Mouse (Mus musculus) cerebellum, postnatal 14 days (tissue): Measurements from ENCODE around the gene Disc1.
A peak's percentile ranks its signal among the peaks of the same experiment; 100 is the strongest.

ENCODE experiments used
- DNase-seq, 2 experiments: peaks; one replicate each; pipeline ENCODE4 v3.0.0; 2021; ENCODE audit warnings: mixed read lengths in 2 of 2

Gene Disc1

DNA sequence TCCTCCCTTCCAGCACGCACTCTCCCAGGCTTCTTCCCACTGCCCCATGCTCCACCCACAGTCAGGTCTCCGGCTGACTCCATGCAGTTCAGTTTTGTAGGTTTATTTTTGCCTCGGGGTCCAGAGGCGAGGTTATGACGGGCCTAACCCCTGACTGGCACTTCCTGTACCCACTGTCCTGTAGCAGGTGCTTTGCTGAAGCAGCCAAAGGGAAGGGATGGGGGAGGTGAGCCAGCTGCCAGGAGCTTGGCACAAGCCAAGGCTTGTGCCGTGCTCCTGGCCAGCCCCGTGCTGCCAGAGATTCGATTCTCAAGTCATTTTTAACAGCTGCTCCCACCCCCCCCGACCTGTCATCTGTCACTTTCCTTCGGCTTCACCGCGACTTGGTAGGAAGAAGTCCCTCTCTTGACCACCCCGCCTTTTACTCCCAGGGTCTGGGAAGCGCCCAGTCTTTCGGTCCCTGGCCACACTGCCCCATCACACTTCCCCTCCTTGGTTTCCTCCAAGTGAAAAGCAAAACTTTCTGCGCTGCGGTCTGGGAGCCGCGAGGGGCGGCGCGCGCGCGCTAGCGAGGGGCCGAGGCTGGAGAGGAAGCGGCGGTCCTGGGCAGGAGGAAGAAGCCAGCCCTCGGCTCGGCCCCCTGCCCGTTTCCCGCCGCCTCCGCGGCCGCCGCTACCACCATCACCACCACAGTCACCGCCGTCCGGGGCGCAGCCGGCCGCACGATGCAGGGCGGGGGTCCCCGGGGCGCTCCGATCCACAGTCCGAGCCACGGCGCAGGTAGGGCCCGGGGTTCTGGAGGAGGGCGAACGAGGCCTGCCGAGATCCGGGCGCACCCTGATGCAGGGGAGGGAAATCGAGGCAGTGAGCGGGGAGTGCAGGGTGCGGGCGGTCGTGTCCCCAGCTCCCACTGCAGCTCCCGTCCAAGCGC lies at the start of gene Disc1:
Gene Disc1, plus strand, starts transcription at position 691 of the 931 bp plus-strand sequence.
- peak; percentile 63 to 75 for DNase-seq

DNA sequence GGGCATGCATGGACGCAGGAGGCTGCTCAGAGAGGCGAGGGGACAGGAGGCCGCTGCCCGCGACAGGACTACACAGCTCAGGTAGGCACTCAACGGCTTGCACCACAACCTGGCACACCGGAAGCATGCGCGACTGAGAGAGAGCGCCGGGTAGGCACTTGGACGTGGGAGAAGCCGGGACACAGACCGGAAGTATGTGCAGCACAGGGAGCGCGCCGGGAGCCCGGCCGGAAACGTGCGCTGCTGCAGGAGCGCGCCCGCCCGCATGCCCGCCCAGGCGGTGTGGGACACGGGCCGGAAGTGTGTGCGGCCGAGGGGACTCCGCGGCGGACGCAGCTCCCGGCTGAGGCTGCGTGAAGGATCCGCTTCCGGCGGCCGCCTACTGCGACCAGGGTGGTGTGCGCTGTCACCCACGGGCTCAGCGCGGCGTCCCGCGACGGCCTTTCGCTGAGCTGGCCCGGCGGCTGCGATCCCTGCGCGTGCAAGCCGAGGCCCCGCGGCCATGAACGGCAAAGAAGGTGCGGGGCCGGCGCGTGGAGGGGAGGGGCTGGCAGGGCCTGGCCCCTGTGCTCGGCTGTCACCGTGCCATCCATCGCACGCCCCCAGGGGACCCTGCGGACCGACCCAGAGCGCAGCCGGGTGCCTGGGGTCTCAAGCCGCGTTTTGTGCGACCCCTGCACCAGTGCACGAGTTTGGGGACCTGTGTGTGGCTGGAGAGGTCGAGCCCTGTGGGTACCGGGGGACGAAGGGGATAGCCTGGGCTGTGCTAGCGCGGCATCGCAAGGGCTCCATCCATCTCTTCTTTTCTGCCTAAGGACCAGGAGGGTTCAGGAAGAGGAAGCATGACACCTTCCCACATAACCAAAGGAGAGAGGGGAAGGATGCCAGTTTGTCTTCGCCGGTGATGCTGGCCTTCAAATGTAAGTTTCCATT lies 41.0 kb upstream of the Disc1 start, which contains the start of gene Tsnax:
Gene Tsnax, plus strand, starts transcription at position 303 of the 933 bp plus-strand sequence.
- peak; percentile 92 to 94 for DNase-seq

DNA sequence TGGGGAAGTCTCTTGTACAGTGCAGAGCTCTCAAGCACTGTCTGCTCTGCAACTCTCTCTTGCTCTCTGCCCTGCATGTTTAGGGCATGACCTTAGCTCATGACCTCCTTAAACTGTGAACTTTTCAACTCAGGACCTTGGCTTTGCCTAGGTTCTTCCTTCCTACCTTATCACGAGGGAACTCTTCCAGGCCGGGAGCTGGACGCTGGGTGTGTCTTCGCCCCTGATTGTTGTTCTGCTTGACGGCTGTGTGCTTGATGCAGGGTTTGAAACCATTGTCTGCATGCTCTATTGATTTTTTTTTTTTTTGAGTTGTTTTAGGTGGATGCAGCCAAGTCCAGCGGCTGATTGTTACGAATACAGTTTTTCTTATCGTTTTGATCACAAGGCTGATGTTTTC lies 29.9 kb upstream of the Disc1 start:
- no peak for DNase-seq

DNA sequence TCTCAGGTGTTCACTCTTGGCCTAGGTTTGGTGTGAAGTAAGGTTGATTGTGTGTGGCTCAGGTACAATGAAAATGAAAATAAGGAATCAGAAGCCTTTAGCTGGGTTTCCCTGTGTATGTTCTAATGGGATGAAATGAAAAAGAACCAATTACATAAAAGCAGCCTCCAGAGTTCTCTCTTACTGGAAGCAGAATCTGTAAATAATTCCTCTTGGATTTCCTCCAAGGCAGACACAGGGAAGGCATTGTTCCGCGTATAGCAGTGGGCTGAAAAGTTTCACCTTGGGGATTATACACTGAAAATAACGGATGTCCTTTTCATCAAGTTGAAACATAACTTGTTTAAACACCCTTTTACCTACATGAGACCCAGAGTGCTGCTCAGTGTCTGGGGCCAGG lies 26.8 kb upstream of the Disc1 start:
- DNase-seq, result no peak

DNA sequence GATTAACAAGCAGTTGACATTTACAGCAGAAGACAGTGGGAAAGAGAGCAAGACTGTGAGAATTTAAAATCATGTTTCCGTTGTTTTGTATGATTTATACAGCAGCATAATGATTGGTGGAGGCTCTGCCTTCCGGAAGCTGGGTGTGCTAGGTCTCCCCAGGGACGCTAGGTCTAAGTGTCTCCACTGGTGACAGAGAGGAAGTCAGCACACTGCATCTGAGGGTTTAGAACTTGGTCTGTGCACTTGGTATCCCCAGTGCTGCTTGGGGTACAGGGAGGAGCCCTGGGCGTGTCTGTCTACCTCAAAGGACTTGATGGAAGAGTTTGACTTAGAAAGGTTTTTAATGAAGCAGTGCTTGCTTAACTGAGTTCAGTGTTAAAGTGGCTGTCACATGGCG lies 25.2 kb upstream of the Disc1 start:
- no peak for DNase-seq

DNA sequence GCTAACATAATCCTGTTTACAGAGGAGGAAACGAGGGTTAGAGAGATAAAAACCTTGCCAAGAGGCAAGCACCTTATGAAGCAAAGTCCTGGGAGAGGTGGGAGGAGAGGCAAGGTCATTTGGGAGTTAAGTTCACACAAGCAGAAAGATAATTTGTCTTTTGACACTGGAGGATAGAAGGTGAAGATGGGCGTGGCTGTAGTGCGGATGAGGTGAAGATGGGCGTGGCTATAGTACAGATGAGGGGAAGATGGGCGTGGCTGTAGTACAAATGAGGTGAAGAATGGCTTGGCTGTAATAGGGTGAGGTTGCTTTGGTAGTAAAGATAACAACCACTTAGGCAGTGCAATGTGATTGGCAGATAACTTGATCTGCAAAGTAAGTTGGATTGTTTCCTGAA lies 22.7 kb upstream of the Disc1 start:
- no peak for DNase-seq

DNA sequence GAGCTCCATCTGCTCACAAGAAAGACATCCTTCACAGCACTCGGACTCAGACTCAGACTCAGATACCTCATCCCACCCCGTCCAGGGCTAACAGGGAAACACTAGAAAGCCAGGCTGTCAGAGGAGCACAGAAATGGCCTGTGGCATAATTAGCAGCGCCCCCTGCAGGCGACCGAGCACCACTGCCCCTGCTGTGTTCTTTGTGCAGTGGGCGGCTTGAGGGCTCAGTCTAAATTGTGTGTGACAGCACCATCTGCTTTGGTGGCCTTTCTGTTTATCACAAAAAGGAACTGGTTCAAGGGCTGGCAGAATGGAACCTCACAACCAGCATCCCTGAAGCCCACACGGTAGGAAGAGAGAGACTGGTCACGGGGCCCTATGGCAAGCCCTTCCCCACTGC lies 19.3 kb upstream of the Disc1 start:
- peak; percentile 95 to 98 for DNase-seq

DNA sequence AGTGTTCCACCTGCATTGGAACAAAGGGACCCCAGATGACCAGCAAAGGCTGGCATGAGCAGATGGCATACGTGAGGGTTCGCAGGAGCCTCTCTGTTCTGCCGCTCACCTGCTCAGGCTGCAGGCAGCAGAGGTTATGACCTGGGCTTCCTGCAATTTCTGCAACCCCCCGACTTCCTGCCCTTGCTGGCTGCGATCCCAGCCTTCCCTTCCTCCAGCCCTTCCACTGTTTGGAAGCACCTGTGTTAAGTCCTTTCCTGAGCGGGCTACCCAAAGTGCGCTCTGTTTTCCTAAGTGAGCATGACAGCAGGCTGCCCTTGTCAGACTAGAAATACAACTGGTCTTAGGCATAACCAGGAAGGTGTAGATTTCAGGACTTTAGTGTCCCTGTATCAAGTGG lies 16.9 kb upstream of the Disc1 start:
- DNase-seq, result no peak

DNA sequence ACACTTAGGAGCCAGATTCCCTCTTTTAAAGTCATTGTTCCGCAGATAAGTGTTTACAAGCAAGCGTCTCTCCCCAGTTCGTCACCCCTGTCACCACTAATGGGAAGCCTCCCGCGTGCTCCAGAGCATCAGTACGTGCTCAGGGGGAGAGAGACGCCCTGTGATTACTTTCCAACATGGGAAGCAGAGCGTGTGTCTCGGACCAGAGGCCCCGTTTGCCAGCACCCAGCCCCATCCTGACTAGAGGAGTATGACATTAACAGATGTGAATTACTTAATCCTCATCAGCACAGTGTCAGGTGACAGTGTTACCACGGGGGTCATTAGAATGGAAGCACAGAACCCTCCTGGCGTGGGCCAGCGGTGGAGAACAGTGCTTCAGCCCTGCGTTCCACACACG lies 15.3 kb upstream of the Disc1 start:
- DNase-seq, result no peak

DNA sequence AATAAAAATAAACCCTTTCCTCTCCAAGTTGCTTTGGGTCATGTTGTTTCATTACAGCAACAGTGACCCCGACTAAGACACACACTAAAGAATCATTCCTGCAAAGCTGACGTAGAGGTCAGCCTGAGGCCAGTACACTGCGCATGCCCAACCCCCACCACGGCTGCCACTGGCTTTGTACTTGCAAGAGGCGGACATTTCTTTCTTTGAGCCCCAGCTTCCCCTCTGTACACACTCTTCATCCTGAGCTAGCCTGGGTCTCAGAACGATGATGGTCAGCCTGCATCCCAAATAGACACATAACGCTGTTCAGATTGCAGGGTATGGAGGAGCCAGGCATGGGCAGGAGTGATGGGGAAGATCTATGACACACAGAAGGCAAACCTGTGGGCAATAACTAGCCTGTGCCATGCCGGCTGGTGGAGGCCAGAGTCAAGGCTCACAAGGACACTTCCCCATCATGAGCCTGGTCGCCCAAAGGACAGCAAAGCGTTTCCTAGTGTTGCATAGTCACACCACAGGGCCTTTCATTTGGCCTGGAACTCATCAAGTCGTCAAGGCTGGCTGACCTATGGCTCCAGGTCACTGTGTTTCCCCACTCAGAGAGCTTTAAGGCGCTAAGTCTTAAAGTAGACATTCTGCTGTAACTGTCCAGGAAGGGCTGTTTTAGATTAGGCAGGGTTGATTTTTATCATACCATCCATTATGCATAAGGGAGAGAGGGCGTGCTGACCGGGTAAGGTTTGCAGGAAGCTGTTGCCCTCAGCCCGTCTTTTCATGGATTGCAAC lies 13.2 kb upstream of the Disc1 start:
- no peak for DNase-seq

DNA sequence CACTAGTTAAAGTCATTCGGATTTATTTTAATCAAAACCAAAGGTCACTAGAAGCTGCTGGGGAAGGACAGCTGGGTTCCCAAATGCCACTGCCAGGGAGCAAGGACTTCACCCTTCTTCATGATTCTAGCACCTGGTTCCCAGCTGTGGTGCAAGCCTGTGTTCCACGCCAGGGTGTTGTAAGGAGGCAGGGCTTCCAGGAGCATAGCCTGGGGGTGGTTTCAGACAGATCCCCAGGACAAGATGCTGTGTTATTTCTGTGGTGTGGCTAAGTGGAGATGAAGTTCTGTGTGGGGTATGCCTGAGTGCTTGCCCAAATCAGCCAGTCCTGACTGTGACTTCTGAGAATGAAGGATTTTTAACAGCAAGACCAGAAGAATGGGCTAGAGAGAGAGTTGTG lies 12.5 kb upstream of the Disc1 start:
- DNase-seq, result no peak

DNA sequence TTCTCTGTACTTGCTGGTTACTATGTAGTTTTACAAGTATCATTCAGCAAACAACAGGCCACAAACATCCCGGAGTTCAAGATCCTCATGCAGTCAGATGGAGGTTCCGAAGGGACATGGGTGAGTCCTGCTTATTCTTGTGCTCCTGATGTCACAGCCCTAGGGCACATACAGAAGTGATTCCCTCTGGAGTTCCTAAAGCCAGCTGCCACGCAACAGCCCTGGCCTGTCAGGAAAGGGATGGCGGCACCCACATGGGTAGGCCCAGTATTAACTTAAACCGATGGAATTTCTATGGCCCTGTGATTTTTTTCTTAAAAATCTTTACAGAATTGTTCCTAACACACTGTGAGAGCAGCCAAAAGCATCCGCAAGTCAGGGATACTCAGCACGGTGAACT lies 10.6 kb upstream of the Disc1 start:
- no peak for DNase-seq

DNA sequence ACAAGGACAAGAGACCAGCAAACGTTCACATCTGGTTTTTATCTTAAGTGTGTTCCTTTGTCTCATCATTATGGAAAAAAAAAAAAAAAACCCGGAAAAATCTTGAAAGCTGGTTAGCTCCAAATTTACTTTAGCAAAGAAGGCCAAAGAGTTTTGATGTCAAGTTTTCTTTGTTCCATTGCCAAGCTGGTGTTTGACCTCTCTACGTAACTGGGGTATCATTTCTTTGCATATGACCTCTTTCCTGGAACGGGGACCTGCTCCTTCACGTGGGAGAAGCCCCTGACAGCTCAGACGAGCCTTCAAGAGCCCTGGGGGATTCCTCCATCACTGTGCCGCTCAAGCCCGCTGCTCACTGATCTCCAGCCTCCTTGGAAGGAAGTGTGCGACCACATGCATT lies 10.1 kb upstream of the Disc1 start:
- DNase-seq, result no peak

DNA sequence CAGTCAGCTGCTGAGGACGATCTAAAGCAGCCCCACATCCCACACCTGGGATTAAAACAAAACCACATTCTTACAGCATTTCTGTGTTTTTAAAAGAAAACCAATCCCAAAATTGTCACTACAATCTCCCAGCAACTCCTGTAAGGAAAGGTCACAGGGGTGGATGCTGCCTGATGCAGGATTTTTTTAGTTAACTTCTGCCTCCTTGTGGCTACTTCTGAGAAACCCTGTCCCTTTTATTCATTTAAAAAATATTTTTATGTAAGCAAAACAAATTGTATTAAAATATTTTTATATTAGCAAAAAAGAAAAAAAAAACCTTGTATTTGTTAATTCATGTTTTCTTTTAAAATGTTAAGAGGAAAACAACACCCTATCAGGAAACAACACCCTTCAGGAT lies 8.2 kb upstream of the Disc1 start:
- DNase-seq, result no peak

DNA sequence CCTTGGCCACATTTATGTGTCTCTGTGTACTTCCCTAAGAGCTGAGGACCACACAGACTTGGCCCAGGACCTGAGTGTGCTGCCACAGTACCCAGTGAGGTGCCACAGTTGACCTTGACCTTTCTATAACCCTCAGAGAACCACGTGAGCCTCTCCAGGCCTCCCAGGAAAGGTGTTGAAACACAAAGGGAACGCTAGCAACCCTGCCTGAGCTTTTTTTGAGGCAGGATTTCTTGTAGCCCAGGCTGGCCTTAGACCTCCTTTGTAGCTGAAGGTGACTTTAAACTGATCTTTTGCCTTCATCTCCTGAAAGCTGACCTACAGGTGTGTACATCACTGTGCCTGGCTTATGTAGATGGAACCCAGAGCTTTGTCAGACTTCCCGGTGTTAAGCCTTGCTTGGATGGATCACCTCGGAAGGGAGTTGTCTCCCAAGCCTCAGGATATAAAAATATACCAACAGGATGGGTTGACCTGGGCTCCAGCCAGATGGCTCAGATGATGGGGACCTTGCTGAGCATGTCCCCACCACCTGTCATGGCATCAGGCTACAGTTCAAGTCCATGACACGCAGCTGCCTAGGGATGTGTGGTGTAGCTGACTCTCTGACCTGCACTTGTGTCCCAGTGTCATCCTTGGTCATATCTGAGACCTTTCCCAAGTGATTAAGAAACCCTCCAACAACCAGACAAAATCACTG lies 4.8 kb upstream of the Disc1 start:
- DNase-seq, result no peak

DNA sequence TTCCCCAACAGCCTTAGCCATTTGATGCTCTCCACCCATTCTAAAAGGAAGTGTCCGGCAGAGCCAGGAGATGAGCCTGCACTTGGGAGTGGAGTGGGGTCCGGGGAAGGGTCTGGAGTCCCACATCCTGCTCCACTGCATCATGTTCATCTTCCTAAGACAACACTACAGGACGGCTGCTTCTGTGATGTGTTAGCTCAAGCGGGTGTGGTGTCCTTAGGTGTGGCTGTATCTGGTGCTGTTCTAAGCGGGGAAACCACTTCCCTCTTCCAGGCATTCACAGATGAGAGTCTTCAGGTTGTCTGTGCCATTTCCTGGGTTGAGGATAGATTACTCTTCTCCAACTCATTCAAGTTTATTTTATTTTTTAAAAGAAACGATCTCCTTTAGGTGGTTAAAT lies 4.2 kb upstream of the Disc1 start:
- no peak for DNase-seq

DNA sequence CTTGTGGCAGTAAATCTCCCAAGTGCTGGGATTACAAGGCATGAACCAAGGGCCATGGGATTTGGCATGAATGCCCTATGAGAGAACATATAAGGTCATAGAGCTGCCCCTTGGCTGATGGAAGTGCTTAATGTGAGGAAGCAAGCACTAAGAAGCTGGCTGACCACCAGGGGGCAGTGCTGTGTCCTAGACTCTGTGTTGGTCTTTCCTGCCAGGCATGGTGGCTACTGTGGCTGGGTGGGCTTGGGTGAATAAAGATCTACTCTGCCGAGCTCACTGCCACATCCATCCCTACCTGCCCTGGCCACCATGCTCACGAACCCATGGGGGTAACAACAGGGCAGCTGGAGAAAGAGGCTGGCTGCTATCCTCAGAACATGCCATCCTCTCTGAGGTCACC lies 2.0 kb upstream of the Disc1 start:
- peak; percentile 84 to 94 for DNase-seq

DNA sequence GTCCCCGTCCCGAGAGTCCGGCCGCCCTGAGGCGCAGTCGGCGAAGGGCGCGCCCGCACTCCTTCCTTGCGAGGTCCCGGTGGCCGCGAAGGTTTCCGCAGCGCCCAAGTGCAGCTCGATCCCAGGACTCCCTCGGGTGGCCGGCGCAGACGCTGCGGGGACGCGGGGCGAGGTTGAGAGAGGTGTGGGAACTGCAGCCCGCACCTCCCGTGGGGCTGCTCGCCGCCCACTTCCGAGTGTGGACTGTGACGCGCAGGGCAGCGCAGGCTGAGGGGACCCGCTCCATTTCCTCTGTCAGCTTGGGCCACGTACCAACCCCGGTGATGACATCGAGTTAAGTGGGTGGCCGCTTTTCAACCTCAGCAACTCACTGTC lies 428 bp downstream of the Disc1 start:
- peak; percentile 73 to 78 for DNase-seq

DNA sequence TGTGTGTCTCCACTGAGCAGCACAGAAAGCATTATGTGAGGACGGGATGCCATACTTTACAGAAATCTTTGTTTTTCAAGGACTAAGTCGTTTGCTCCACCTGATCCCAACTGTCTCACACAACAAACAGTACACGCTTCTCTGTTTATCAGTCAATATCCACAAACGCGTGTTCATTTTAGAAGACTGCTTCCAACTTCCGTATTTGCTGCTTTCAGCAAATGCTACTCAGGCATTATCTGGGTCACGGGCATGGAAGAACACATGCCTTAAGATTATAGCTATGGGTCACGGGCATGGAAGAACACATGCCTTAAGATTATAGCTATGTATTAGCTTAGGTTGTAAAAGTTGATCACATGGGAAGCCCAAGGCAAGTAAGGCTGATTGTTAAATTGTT lies 6.9 kb downstream of the Disc1 start:
- DNase-seq, result no peak

DNA sequence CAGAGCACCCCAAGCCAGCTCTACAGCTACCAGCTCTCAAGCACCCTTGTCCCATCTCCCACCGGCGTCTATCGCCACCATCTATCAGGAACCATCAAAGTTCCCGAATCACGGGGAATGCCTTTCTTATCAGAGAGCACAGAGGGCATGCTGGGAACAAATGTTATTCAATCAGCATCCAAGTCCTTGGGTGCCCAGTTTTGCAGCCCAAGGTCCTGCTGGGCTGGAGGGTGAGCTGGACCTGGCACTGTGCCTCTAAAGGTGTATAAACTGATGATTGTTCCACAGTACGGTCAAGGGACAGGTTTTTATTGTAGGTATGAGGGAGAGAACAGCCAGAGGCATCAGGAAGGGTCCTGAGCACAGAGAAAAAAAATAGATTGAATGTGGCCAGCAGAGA lies 11.6 kb downstream of the Disc1 start:
- DNase-seq, result no peak

DNA sequence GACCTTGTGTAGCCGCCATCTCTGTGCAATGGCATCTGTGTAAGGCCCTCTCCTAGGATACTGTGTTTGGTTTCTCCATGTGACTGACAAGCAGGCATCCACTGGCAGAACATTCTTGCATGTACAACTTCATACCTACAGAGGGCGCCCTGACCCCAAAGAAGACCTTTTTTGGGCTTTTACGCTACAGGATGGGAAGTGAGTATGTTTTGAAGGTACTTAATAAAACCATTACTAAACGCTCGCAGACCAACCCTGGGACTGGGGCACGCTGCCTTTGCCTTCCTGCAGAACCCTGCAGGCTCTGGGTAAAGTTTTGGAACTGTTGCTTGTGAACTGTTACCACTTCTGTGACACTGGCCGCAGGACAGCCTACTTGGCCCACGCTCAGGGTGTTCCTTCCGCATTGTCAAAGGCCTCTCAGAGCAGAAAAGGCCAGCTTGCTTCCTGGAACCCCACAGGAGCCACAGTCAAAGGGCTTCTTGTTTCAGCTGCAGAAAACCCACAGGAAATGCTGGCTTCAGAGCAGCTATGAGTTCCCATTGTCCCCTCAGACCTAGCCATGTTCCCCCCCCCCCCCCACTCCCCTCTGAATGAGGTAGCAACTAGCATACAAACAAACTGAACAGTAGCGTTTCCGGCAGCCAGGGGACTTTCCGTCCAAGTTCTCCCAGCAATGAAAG lies 13.1 kb downstream of the Disc1 start:
- DNase-seq, result peak; percentile 77 to 78

DNA sequence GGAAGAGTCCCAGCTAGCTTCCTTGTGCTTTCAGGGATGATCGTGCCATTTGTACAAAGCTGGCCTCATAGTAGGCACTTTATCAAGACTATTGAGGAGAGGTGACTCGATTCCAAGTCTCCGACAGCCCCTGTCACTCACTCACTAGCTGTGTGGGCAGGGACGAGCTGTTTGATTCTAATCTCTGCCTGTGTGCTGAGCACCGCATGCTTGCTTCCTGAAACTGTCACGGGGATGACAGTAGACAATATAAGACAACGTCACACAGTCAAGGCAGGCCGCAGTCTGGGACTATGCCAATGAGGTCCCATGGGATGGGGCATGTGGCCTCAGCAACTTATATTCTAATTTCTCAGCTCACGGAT lies 13.6 kb downstream of the Disc1 start:
- peak; percentile 49 to 63 for DNase-seq
